Mouse (Mus musculus): ENCODE data around the gene Spaar.

DNA sequence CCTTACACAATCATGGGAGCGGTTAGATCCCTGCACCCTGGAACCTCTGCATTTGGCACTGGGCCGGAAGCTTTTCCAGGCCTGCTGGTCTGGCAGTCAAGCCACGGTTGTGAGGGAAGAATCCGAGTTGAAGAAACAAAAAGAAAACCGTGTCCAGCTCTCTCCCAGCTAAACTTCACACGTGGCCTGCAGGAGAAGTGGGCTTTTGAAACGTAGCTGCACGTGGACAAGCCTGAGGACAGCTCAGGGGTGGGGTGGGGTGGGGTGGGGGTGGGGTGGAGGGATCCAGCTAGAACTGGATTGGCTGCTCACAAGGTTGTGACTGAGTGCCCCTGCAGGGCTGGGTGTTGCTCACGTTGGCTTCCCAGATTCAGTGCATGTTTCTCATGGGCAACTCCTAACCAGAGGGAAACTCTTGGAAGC, 34.6 kb upstream of the Spaar start:
- TF ChIP-seq POLR2A (IDR thresholded peaks at IDR 0.05; ENCODE audit: control insufficient read depth, low read depth, low read length) (no peak), CTCF (IDR thresholded peaks at IDR 0.05; ENCODE audit: control insufficient read depth, insufficient read depth, insufficient replicate concordance, low read depth, low read length) (no peak)
